Mouse (Mus musculus): ENCODE data around the gene Mid1.
"Not testable (repeated sequence)": the region's sequence is repeated elsewhere in the genome, so short reads cannot be mapped to it uniquely, and the experiment has no call there.

Mid1 gene

DNA sequence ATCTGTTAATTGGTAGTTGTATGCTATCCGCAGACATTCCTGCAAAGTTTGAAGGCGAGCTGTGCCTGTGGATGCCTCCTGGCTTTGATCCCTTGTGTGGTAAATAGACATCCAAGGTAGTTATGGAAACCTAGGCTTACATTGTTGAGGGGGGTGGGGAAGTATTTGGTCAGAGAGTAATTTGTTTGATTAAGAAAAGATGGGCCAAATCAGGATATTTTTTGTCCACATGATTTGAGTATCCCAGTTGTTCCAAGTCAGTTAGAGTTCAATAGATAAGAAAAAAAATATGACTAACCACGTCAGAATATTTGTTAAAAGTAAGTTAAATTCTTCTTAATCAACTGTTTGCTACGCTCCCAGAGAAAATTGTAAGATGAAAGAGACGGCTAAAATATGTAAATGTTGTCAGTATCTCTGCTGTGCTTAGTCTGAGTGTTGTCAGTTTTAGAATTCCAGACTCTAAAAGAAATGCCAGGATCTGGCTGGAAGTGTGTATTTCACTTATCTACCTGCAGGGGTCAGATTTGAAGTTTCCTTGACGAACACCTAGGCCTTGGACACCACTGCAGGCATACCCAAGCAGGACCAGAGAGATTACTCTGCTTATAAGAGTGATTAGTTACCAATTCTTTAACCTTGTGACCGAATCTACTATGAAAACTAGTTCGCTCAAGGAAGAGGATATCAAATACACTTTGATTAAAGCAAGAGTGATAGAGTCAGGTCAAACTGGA is 198.7 kb downstream of the Mid1 start:
- DNase-seq (ENCODE audit: low read depth, low spot score) = peak; percentile 62

DNA sequence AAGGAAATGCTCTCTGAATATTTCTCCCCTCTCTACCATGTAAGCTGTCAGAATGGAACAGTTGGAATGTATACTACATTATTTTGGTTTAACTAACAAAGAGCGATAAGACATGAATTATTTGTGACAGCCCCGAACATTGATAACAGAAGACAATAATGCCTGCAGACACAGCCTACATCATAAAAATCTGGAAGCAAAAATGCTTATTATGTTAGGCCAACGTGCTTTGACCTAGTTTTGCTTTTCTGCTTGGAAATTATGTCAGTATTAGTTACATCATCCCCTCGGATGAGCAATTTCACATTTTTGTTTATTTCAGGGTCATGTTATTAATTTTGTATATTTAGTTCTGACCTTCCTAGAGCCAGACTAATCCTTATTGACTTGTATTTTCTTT is 205.5 kb downstream of the Mid1 start:
- DNase-seq (ENCODE audit: low read depth, low spot score) = no peak

DNA sequence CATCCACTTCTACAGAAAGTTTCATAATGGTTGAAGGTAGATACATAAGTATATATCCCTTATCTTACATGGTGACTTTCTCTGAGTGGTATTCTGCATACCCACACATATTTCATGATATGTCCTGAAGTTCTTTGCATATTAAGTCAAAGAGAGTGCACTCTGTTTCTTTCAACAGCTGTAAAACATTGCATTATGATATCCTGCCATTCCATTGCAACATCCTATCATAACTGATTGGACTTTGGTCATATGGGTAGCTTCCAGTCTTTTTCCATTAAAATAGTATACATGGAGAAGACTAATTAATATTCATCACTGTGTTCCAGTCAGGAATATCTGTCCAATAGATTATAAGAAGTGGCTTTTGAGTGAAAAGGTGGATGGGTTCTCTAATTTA is 207.1 kb downstream of the Mid1 start:
- no peak for DNase-seq (ENCODE audit: low read depth, low spot score)

DNA sequence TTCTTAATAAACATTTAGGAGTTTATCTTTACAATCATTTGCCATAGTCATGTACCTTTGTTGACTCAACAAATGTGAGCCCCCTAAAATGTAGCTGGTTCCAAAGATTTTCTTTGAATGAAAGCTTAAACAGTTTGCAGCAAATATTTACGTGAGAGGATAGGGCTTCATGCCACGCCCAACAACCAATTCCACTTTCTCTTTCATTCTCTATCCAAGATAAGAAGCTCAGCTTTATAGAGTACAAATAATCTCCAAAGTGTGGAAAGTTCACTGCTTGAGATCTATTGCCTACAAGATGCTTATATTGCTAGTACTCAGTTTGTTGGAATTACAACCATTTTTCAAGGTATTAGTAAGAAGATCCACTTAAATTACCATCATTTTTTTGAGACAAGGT is 207.6 kb downstream of the Mid1 start:
- DNase-seq (ENCODE audit: low read depth, low spot score) = no peak

DNA sequence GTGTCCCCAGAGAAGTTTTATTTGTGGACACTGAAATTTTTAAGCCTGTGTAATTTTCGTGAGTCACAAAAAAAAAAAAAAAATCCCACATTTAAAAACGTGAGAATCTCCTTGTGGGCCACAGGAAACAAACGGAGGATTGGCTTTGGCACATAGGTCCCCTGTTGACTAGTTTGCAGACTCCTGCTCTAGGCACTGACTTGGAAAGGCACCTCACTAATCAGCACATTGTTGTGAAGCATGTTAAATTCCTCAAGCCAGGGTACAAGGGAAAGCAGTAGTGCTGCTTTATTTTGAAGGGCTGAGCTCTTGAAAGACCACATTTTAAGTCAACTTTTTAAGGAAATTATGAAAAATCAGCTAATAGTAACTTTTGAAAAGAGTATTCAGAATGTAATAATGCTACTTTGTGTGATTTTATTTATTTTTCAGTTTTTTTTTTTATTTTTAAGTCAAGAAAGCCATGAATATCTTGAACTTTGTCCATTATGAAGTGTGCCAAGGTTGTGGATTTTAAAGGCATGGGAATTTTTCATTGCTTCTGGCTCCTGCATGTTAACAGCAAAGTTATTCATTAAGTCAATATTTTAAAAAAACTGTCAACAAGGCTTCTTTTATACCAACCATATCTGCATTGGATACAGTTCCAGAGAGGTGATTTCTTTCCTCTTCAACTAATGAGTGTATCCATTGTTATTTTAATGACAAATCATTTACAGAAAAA is 214.4 kb downstream of the Mid1 start:
- DNase-seq (ENCODE audit: low read depth, low spot score) = peak; percentile 21

DNA sequence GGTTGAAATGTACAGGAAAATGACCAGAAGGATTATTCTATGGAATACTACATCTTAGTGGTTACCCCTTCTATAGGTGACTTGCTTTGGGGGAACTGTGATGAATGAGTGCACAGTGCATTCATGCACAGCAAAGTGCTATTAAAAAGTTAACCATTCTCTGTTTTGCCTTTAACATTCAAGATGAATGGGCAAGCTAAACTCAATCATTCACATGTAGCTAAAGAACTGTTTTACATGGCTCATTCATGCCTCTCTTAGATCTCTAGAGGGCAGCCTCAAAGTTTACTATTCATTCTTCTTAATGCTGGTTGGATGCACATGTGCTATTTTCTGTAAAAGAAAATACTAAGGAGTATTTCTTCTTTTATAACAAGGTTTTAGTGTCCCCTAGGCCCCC is 217.9 kb downstream of the Mid1 start:
- no peak for DNase-seq (ENCODE audit: low read depth, low spot score)

DNA sequence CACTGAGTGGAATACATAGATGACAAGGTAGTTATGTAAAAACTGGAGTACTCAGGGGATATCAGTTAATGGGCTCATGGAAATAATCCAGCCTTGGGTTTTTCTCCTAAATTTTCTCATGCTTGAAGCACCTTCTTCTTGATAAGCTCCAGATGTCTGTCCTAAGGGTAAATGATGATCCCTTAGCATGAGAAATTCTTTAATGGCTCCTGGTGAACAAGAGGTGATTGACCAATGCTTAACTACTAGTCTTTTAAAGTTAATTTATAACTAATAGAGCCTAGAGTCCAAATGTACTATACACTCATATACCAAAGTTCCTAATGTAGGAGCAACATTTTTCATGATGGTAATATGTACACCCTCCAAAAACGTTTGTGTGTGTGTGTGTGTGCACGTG is 218.7 kb downstream of the Mid1 start:
- DNase-seq (ENCODE audit: low read depth, low spot score) = no peak

DNA sequence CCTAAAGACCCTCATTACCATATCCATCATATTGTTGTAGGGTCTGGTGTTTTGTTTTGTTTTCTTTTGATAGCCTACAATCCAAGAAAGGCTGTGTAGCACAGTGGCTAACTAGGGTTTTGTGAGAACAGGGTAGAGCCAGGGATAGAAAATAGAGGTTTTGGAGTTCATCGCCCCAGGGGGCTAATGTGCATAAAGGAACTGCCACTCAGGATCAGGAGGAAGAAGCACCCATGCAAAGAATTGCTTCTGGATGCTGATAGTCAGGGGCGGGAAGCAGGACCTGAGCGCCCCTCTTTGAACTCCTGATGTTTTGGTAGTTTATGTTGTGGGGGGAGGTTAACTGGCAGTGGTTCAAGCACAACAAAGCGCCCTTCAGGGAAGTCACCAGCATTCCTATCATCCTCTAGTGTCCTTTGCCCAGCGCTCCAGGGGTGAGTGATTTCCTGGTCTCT is 221.1 kb downstream of the Mid1 start:
- DNase-seq (ENCODE audit: low read depth, low spot score) = no peak

DNA sequence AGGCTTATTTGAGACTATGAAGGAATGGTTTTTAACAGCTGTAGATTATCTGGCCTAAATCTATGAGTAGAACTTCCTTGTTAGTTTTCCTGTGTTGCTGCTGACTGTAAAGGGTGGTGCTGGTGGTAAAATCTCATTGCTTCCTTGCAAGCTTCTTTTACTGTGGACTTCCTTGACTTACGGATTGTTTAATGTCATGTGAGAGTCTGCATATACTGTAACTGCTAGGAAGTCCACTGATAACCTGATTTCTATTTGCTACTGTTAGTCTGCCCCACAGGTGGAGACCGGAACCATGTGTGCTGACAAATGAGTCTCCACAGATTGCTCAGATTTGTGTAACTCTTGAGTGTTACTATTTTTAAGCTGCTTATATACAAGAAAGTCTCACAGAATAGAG is 224.9 kb downstream of the Mid1 start:
- no peak for DNase-seq (ENCODE audit: low read depth, low spot score)

DNA sequence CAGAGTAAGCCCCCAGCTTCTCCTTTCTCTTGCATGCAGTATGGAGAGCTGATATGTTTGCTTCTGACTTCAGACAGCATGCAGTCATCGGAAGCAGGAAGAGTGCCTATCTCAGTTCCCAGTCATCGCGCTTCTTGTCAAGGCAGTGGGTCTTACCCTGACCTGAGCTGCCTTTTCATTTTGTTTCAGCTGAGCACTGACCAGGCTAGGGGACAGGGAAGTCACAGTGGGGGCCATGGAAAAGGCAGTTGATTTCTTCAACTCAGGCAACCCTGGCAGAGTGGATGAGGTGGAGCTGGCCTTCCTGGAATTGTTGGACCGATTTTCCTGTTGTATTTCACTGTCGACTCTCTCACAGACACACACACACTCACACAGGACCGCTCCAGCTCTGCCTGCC is 230.7 kb downstream of the Mid1 start:
- no peak for DNase-seq (ENCODE audit: low read depth, low spot score)

DNA sequence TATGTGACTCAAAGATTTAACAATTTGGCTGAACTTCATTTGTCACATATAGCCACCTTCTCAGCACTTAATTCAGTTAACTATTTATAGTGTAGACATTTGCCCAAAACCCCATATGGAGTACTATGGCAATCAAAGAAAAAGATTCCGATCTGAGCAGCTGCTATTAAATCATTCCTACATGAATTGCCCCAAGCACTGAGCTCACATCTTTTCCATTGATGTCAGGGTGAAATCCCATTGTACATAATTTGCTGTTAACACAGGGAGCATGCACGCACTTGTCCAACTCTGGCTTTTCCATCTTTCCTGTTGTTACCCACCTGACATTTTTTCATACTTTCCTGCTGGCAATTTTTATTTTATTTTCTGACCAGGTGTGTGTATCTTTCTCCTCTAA is 237.5 kb downstream of the Mid1 start:
- DNase-seq (ENCODE audit: low read depth, low spot score) = no peak

DNA sequence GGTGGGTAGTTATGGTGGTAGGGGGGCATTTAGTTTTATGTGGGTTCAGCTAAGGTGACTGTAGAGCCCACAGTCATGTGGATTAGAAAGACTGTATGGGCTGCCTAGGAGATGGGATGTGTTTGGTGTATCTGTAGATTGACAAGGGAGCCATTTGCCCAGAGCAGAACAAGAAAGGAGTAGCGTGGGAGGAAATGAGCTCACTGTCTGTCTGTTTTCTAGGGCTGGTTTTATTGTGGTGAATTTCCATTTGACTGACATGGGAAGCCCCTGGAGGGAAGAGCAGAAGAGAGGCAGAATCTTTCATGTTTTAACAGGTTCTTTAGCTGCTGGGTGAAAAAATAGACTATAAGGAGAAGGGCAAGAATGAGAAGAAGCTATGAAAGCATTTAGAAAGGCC is 238.4 kb downstream of the Mid1 start:
- no peak for DNase-seq (ENCODE audit: low read depth, low spot score)

DNA sequence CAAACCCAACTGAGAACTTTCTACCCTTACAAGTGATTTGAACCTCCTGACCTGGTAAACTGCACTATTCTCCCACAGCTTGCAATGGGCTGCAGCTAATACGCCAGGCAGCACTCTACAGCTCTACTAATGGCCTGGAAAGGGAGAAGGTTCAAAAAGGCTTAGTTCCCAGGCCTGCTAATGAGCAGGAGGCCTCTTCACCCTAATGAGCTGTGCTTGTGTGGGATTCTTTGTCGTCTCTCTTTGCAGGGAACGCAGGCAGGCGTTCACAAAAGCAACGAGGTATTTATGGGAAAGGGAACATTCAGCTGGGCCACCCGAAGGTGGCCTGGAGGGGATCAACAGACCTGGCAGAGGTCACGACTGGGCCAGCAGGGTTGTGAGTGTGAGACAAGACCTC is 240.6 kb downstream of the Mid1 start:
- DNase-seq (ENCODE audit: low read depth, low spot score) = no peak

DNA sequence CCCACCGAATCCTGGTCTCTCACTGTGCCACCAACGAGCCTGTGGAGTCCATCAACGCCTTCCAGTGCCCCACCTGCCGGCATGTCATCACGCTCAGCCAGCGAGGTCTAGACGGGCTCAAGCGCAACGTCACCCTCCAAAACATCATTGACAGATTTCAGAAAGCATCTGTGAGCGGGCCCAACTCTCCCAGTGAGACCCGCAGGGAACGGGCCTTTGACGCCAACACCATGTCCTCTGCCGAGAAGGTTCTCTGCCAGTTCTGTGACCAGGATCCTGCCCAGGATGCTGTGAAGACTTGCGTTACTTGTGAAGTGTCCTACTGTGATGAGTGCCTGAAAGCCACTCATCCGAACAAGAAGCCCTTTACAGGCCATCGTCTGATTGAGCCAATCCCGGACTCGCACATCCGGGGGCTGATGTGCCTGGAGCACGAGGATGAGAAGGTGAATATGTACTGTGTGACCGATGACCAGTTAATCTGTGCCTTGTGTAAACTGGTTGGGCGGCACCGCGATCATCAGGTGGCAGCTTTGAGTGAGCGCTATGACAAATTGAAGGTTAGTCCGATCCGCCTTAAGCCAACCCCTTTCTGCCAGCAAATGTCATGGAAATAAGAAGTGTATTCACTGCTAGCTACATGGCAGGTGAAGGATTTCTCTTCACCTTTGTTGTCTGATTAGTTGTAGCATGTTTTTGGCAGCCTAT is 242.3 kb downstream of the Mid1 start:
- no peak for DNase-seq (ENCODE audit: low read depth, low spot score)

DNA sequence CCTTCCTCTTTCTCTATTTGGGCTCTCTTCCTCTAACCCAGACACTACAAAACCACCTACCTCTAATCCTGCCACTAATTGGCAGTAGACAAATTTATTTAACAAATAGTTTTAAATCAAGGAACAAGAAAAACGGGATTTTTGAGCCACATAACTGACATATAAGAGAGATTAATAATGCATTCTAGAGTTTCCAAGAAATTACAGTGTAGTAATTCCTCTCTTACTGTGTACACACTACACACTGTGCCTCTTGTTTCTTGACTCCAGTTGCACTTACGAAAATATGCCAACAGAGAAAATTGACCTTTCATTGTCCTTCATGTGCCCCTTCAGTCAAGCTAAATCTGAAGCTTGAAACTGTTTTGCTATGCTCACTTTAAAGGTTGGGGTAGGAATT is 245.9 kb downstream of the Mid1 start:
- DNase-seq (ENCODE audit: low read depth, low spot score) = no peak

DNA sequence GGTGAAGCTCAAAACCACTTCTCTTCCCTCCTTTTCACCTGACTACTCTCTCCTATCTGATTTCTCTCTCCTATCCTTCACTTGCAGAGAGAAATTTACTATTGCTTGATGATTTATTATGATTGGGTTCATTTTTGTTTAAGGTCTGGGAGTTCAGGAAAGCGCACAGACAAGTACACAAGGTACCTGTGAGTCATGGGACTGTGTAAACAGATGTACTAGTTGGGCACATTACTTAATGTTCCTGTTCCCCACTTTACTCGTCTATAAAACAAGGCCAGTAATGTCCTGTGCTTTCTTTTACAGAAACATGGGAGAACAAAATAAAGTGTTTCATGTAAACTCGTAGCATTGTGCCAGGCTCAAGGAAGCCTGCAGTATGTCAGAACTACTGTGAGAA is 248.2 kb downstream of the Mid1 start:
- DNase-seq (ENCODE audit: low read depth, low spot score) = no peak

DNA sequence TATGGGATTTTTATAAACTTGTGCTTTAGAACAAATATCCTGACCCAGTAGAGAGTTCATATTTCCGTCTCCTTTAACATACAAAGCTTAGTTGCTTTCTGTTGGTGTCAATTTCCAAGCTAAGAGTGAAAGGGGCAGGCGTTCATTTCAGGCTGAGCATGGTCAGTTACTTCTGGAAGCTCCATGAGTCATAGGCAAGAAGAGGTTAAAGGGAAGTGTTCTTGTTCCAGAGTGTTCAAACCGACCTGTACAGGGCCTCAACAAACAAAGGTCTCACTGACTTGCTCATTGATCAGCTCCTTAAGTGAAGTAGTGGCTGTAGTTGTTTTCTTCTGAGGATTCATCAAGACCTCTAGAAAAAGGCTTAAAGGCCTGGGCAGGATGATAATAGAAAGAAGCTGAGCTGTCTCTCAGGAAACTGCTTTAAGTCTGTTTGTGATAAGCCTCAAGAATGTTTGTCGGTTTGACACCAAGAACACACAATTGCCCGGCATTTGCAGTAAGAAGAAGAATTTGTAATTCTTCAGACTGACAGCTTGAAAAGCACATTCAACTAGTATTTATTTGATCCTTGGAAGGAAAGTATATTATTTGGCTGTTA is 252.2 kb downstream of the Mid1 start:
- DNase-seq (ENCODE audit: low read depth, low spot score) = peak; percentile 52

DNA sequence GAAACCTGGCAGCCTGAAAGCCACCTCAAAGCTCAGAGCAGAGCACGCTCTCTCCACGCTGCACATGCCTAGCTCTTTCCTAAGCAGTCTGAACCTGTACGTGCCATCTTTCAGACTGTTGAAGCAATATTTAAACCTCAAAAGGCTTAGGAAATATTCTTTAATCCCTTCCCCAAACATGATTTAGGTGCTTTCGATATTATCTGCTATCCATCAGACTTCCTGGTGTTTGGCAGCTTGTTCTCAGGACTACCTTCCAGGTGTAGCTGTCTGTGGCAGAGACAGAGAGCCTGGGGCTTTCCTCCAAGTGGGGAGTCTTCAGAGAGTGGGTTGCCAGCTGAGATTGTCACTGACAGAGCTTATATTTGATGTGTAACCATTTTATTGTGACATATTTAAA is 255.5 kb downstream of the Mid1 start:
- no peak for DNase-seq (ENCODE audit: low read depth, low spot score)

DNA sequence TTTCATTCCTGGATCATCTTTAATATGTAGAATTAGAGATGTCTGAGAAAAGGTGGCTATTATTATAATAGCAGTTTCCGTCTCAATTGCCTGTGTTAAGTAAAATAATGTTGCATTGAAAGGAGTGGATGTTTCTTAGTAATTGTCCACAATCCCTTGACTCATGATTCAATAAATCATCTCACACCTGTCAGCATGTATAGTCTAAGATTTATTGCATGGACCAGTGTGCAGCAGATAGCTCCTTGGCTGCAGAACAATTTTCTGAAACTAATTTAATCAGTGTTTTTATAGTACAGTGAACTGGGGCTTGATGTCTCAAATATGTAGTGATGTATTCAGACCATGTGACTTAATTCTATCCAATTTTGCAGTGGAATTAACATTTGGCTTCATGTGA is 265.6 kb downstream of the Mid1 start:
- peak; percentile 86 for DNase-seq (ENCODE audit: low read depth, low spot score)

DNA sequence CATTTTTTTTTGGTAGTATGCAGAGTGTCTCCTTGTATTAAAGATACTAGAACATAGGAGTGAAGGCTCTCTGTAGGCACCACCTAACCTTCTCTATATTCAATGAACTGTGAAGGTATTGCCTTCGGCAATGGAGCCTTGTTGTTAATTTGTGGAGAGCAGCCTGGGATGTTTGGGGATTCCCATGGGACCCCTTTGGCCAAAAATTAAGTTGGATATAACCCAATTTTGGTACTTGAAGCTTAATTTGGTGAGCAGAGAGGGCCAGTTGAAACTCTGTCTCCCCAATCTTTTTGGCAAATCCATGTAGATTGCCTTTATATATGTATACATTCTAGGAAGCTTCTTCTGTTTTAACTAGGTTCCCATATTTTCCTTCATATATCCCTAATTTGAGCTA is 284.3 kb downstream of the Mid1 start:
- no peak for DNase-seq (ENCODE audit: low read depth, low spot score)

DNA sequence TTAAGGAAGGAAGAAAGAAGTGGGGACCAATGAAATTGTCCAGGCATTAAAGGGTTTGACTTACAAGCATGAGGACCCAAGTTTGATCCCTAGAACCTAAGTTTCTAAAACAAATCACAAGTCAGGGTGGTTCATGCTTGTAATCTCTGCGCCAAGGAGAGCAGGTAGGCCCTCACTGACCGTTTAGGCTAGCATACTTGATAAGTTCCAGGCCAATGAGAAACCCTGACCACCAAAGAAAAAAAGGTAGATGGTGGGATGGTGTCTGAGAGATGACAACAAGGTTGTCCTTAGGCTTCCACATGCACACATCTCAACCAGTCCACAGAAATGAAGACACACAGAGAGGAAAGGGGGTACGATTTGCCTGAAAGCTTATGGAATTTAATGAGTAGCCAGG is 284.8 kb downstream of the Mid1 start:
- not testable (repeated sequence) for DNase-seq (ENCODE audit: low read depth, low spot score)

DNA sequence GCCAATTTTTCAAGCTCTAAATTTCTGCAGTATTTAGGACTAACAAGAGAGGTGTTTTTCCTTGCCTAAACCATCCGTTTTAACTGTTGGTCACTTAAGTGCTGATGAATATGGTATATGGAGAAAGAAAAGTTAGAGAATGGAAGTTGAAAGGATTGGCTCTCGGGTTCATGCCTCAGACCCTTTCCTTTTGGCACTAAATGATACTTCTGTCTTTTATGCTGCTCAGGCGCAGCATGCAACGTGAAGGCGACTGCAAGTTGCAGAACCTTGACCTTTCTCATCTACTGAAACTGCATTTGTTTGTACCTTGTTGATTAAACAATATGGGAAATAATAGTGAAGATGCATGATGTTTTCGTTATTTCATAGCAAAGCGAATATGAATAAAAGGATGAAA is 285.5 kb downstream of the Mid1 start:
- peak; percentile 26 for DNase-seq (ENCODE audit: low read depth, low spot score)
